Mouse (Mus musculus) liver, embryonic 15.5 days (tissue): ENCODE measurements at regions not wholly inside any gene's neighbourhood (a gene's known extent, or its start where the extent isn't known, plus 50 kb on each side); places are given as distances from the start of the nearest gene placed in this dataset.

Source experiments
- ATAC-seq: fragments of 200-750 bp; cut with Nextera tagmentation; 2 replicates; pipeline ENCODE4 v1.8.0; 2017; ENCODE audit warnings: moderate number of reproducible peaks, mild to moderate bottlenecking, moderate library complexity; ENCODE audit not compliant: insufficient read depth
- H3K27ac ChIP-seq: fragments of 300-500 bp; sonication (generic); replicated peaks from 2 replicates; pipeline ENCODE4 v1.5.1; 2015; ENCODE audit warnings: mild to moderate bottlenecking, inconsistent platforms
- H3K27me3 ChIP-seq: fragments of 300-500 bp; sonication (generic); 2 replicates; pipeline ENCODE4 v1.6.1; 2015; ENCODE audit warnings: mild to moderate bottlenecking, inconsistent platforms
- H3K36me3 ChIP-seq: fragments of 300-500 bp; sonication (generic); replicated peaks from 2 replicates; pipeline ENCODE4 v1.6.1; 2015; ENCODE audit warnings: moderate library complexity, mild to moderate bottlenecking, inconsistent platforms
- H3K4me1 ChIP-seq: fragments of 300-500 bp; sonication (generic); replicated peaks from 2 replicates; pipeline ENCODE4 v1.6.1; 2015; ENCODE audit warnings: inconsistent platforms
- H3K4me2 ChIP-seq: fragments of 300-500 bp; sonication (generic); 2 replicates; pipeline ENCODE4 v1.6.1; 2015; ENCODE audit warnings: moderate library complexity, mild to moderate bottlenecking, inconsistent platforms
- H3K4me3 ChIP-seq: fragments of 300-500 bp; sonication (generic); replicated peaks from 2 replicates; pipeline ENCODE4 v1.5.1; 2015; ENCODE audit warnings: mild to moderate bottlenecking, inconsistent platforms
- H3K9ac ChIP-seq: fragments of 300-500 bp; sonication (generic); 2 replicates; pipeline ENCODE4 v1.6.1; 2015; ENCODE audit warnings: moderate library complexity, mild to moderate bottlenecking, inconsistent platforms
- H3K9me3 ChIP-seq: fragments of 300-500 bp; sonication (generic); replicated peaks from 2 replicates; pipeline ENCODE4 v1.6.1; 2016; ENCODE audit warnings: inconsistent platforms
- WGBS: fragments of 180-500 bp; shearing (Covaris S2); methylation state at CpG from one replicate; pipeline ENCODE4 v1.1.7; 2015; ENCODE audit warnings: mixed read lengths; ENCODE audit not compliant: insufficient replicate concordance; 5-methylcytosine and 5-hydroxymethylcytosine counted together

GRCm38 (mm10) chr5:45270679-45271078 is 179.4 kb downstream of the Qdpr start:
- no peaks in the 10 kb centered on the region for H3K4me1 ChIP-seq
- WGBS = 52% methylated on average over 3 of the region's 3 CpGs
- no peak overlapping the region for H3K4me2 ChIP-seq
- H3K9ac ChIP-seq = no peak overlapping the region
- ATAC-seq = no peak
- H3K27me3 ChIP-seq = no peaks in the 10 kb centered on the region
- no peak overlapping the region for H3K4me3 ChIP-seq
- no peaks in the 10 kb centered on the region for H3K36me3 ChIP-seq
- no peaks in the 10 kb centered on the region for H3K9me3 ChIP-seq
- H3K27ac ChIP-seq = no peak overlapping the region

- Histone ChIP-seq H3K9ac (no peak overlapping the region), H3K27ac (no peak overlapping the region), H3K4me1 (no peaks in the 10 kb centered on the region), H3K27me3 (no peaks in the 10 kb centered on the region), H3K4me3 (no peak overlapping the region), H3K4me2 (no peak overlapping the region), H3K36me3 (no peaks in the 10 kb centered on the region), H3K9me3 (no peaks in the 10 kb centered on the region)
- WGBS = 56% methylated on average over 5 of the region's 5 CpGs
- no peak for ATAC-seq
These were observed 180.6 kb downstream of the Qdpr start for GRCm38 (mm10) chr5:45269391-45269790.

GRCm38 (mm10) chr5:45266914-45267313 is 183.1 kb downstream of the Qdpr start:
- H3K27me3 ChIP-seq = no peaks in the 10 kb centered on the region
- no peak overlapping the region for H3K9ac ChIP-seq
- no peak overlapping the region for H3K4me3 ChIP-seq
- WGBS = 39% methylated on average over 5 of the region's 5 CpGs
- no peak overlapping the region for H3K27ac ChIP-seq
- H3K36me3 ChIP-seq = no peaks in the 10 kb centered on the region
- no peaks in the 10 kb centered on the region for H3K9me3 ChIP-seq
- no peaks in the 10 kb centered on the region for H3K4me1 ChIP-seq
- ATAC-seq = no peak
- no peak overlapping the region for H3K4me2 ChIP-seq

- H3K9ac ChIP-seq = no peak overlapping the region
- 75% methylated on average over 1 of the region's 1 CpGs for whole genome bisulfite sequencing
- no peak overlapping the region for H3K4me2 ChIP-seq
- H3K36me3 ChIP-seq = no peaks in the 10 kb centered on the region
- H3K27me3 ChIP-seq = no peaks in the 10 kb centered on the region
- H3K27ac ChIP-seq = no peak overlapping the region
- no peak for ATAC-seq
- no peaks in the 10 kb centered on the region for H3K4me1 ChIP-seq
- H3K9me3 ChIP-seq = no peaks in the 10 kb centered on the region
- H3K4me3 ChIP-seq = no peak overlapping the region
These were observed 191.6 kb downstream of the Qdpr start for GRCm38 (mm10) chr5:45258486-45258885.

- no peak for ATAC-seq
- Histone ChIP-seq H3K4me3 (no peak overlapping the region), H3K9ac (no peak overlapping the region), H3K36me3 (no peaks in the 10 kb centered on the region), H3K27me3 (no peaks in the 10 kb centered on the region), H3K4me2 (no peak overlapping the region), H3K9me3 (no peaks in the 10 kb centered on the region), H3K4me1 (no peaks in the 10 kb centered on the region), H3K27ac (no peak overlapping the region)
- WGBS = 47% methylated on average over 9 of the region's 9 CpGs
These were observed 193.6 kb downstream of the Qdpr start for GRCm38 (mm10) chr5:45256256-45256999.

GRCm38 (mm10) chr5:45231856-45232255 is 218.2 kb downstream of the Qdpr start:
- Histone ChIP-seq H3K9ac (no peak overlapping the region), H3K4me1 (no peaks in the 10 kb centered on the region), H3K9me3 (no peaks in the 10 kb centered on the region), H3K27me3 (no peaks in the 10 kb centered on the region), H3K36me3 (no peaks in the 10 kb centered on the region), H3K4me2 (no peak overlapping the region), H3K27ac (no peak overlapping the region), H3K4me3 (no peak overlapping the region)
- no peak for ATAC-seq
- 63% methylated on average over 4 of the region's 4 CpGs for WGBS

- no peak overlapping the region for H3K4me3 ChIP-seq
- no peak for ATAC-seq
- H3K4me1 ChIP-seq = no peaks in the 10 kb centered on the region
- H3K27ac ChIP-seq = no peak overlapping the region
- H3K4me2 ChIP-seq = no peak overlapping the region
- no peak overlapping the region for H3K9ac ChIP-seq
- H3K36me3 ChIP-seq = no peaks in the 10 kb centered on the region
- no peaks in the 10 kb centered on the region for H3K27me3 ChIP-seq
- no peaks in the 10 kb centered on the region for H3K9me3 ChIP-seq
- 37% methylated on average over 1 of the region's 1 CpGs for WGBS
These were observed 219.9 kb downstream of the Qdpr start for GRCm38 (mm10) chr5:45230097-45230496.

- no peak overlapping the region for H3K4me2 ChIP-seq
- no peaks in the 10 kb centered on the region for H3K9me3 ChIP-seq
- H3K4me1 ChIP-seq = no peaks in the 10 kb centered on the region
- H3K27ac ChIP-seq = no peak overlapping the region
- H3K36me3 ChIP-seq = no peaks in the 10 kb centered on the region
- H3K9ac ChIP-seq = no peak overlapping the region
- 34% methylated on average over 3 of the region's 3 CpGs for WGBS
- H3K4me3 ChIP-seq = no peak overlapping the region
- ATAC-seq = no peak
- no peaks in the 10 kb centered on the region for H3K27me3 ChIP-seq
These were observed 220.6 kb downstream of the Qdpr start for GRCm38 (mm10) chr5:45229477-45229876.

- H3K4me1 ChIP-seq = no peaks in the 10 kb centered on the region
- ATAC-seq = no peak
- H3K4me3 ChIP-seq = no peak overlapping the region
- H3K27me3 ChIP-seq = no peaks in the 10 kb centered on the region
- H3K4me2 ChIP-seq = no peak overlapping the region
- no peaks in the 10 kb centered on the region for H3K36me3 ChIP-seq
- H3K9me3 ChIP-seq = no peaks in the 10 kb centered on the region
- H3K27ac ChIP-seq = no peak overlapping the region
- 57% methylated on average over 6 of the region's 6 CpGs for WGBS
- H3K9ac ChIP-seq = no peak overlapping the region
These were observed 221.7 kb downstream of the Qdpr start for GRCm38 (mm10) chr5:45228226-45228927.

GRCm38 (mm10) chr5:45220272-45220916 is 229.6 kb downstream of the Qdpr start:
- Histone ChIP-seq H3K9me3 (no peaks in the 10 kb centered on the region), H3K27me3 (no peaks in the 10 kb centered on the region), H3K36me3 (no peaks in the 10 kb centered on the region), H3K4me3 (no peak overlapping the region), H3K4me1 (no peaks in the 10 kb centered on the region), H3K27ac (no peak overlapping the region), H3K4me2 (no peak overlapping the region), H3K9ac (no peak overlapping the region)
- 64% methylated on average over 6 of the region's 6 CpGs for WGBS
- no peak for ATAC-seq

- Histone ChIP-seq H3K36me3 (no peaks in the 10 kb centered on the region), H3K27me3 (no peaks in the 10 kb centered on the region), H3K9me3 (no peaks in the 10 kb centered on the region), H3K27ac (no peak overlapping the region), H3K4me2 (no peak overlapping the region), H3K9ac (no peak overlapping the region), H3K4me3 (no peak overlapping the region), H3K4me1 (no peaks in the 10 kb centered on the region)
- WGBS = 46% methylated on average over 1 of the region's 1 CpGs
- ATAC-seq = no peak
These were observed 230.5 kb downstream of the Qdpr start for GRCm38 (mm10) chr5:45219558-45219957.
